In the genomic region with DNA sequence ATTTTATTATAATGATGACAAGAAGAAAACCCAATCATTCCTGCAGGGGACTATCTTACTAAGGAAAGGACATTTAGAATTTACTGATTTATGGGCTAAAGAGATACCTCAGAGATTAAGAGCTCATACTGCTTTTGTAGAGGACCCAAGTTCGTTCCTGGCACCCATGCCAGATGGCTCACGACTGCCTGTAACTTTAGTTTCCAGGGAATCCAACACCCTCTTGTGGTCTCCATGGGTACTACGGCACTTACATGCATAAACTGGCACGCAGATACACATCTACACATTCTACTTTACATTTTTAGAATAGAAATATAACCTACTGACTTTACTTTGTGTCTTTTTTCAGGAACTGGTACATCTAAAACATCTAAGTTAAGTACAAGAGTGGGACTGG, we compare ENCODE assay signal across 11 mouse cellular contexts. TPM values are rescaled to one million over a fixed set of nuclear protein-coding genes. Genes with fewer than 3 reads are reported as not detected.
DNase-seq lines count a peak whose midpoint lies in the region; ATAC-seq and TF ChIP-seq lines count a peak whose summit lies in the region.
"Had no signal": no experiment of that assay in that cellular context is flagged by ENCODE, and none has a peak within 500 bp of the region (broad histone marks: within the 10 kb centered on the region; RNA-seq: fewer than 3 reads in every experiment).

No protein-coding gene starts in this region.

- peak; percentile 46 for TF ChIP-seq CTCF in hindbrain, postnatal 0 days (IDR thresholded peaks at IDR 0.05; ENCODE audit: low read depth)
- peak; percentile 54 for TF ChIP-seq CTCF in lung, embryonic 14.5 days (IDR thresholded peaks at IDR 0.05; ENCODE audit: low read depth)

- H3K9ac ChIP-seq in hindbrain, postnatal 0 days (replicated peaks; ENCODE audit: low read length) = no peak overlapping the region
- H3K9ac ChIP-seq in hindbrain, embryonic 11.5 days (ENCODE audit: low read depth, low read length) = no peak overlapping the region
- H3K9ac ChIP-seq in lung, embryonic 14.5 days = no peak overlapping the region
- no peak overlapping the region for H3K9ac ChIP-seq in stomach, embryonic 14.5 days (replicated peaks; ENCODE audit: low read depth, low read length)
- H3K9ac ChIP-seq: midbrain, embryonic 12.5 days had no signal

- H3K9me3 ChIP-seq in hindbrain, postnatal 0 days (ENCODE audit: low read length) = no peaks in the 10 kb centered on the region
- H3K9me3 ChIP-seq in hindbrain, embryonic 11.5 days (ENCODE audit: control insufficient read depth, low read length) = no peaks in the 10 kb centered on the region
- peaks cover 2% of the 10 kb centered on the region; the same call in 1 of the 2 replicates for H3K9me3 ChIP-seq in lung, embryonic 14.5 days (ENCODE audit: low read depth, low read length)
- no peaks in the 10 kb centered on the region for H3K9me3 ChIP-seq in stomach, embryonic 14.5 days (ENCODE audit: control insufficient read depth, low read depth, low read length)

- DNase-seq in hindbrain, postnatal 0 days (ENCODE audit: low spot score) = no peak
- no peak for DNase-seq in hindbrain, embryonic 11.5 days (ENCODE audit: low spot score)
- peak; percentile 38 for DNase-seq in lung, embryonic 14.5 days
- DNase-seq in lung, postnatal 36 days = no peak
- peak; percentile 76 for DNase-seq in ZHBTc4 (ENCODE audit: low read depth, low spot score)
- DNase-seq: embryo, embryonic 11 days; layer of hippocampus, postnatal 36 days had no signal

- no peak for ATAC-seq in hindbrain, postnatal 0 days
- ATAC-seq in hindbrain, embryonic 11.5 days (ENCODE audit: low FRiP score) = no peak
- ATAC-seq in lung, embryonic 14.5 days (ENCODE audit: insufficient read depth) = no peak
- no peak for ATAC-seq in stomach, embryonic 14.5 days (ENCODE audit: insufficient number of reproducible peaks, insufficient read depth, low FRiP score, low read depth)
- ATAC-seq in erythroblast, adult 5-6 weeks (replicated peaks; ENCODE audit: low FRiP score, poor library complexity, severe bottlenecking) = no peak

- no peaks in the 10 kb centered on the region for H3K36me3 ChIP-seq in hindbrain, postnatal 0 days (ENCODE audit: insufficient read depth, low read length)
- H3K36me3 ChIP-seq in hindbrain, embryonic 11.5 days (ENCODE audit: control insufficient read depth, insufficient read depth, low read length) = no peaks in the 10 kb centered on the region
- peaks cover 3% of the 10 kb centered on the region; the same call in 1 of the 2 replicates for H3K36me3 ChIP-seq in lung, embryonic 14.5 days (ENCODE audit: insufficient read depth)
- H3K36me3 ChIP-seq in stomach, embryonic 14.5 days (ENCODE audit: control insufficient read depth, insufficient read depth, low read length) = no peaks in the 10 kb centered on the region
- H3K36me3 ChIP-seq: midbrain, embryonic 12.5 days had no signal

- no peak overlapping the region for H3K4me3 ChIP-seq in hindbrain, postnatal 0 days (ENCODE audit: low read length)
- H3K4me3 ChIP-seq in hindbrain, embryonic 11.5 days (ENCODE audit: low read depth, low read length) = no peak overlapping the region
- H3K4me3 ChIP-seq in lung, embryonic 14.5 days (ENCODE audit: low read depth, low read length) = no peak overlapping the region
- no peak overlapping the region for H3K4me3 ChIP-seq in stomach, embryonic 14.5 days (ENCODE audit: low read depth, low read length)
- H3K4me3 ChIP-seq: forebrain, embryonic 10.5 days; midbrain, embryonic 12.5 days had no signal

- no peak overlapping the region for H3K4me2 ChIP-seq in hindbrain, postnatal 0 days (ENCODE audit: low read depth, low read length)
- no peak overlapping the region for H3K4me2 ChIP-seq in hindbrain, embryonic 11.5 days (replicated peaks; ENCODE audit: low read depth, low read length)
- H3K4me2 ChIP-seq in lung, embryonic 14.5 days = no peak overlapping the region
- no peak overlapping the region for H3K4me2 ChIP-seq in stomach, embryonic 14.5 days (replicated peaks; ENCODE audit: low read depth, low read length)
- H3K4me2 ChIP-seq: midbrain, embryonic 12.5 days had no signal

- 98% methylated on average over 4 of the region's 4 CpGs for WGBS in hindbrain, postnatal 0 days
- 98% methylated on average over 4 of the region's 4 CpGs for WGBS in hindbrain, embryonic 11.5 days
- 88% methylated on average over 4 of the region's 4 CpGs for WGBS in lung, embryonic 14.5 days
- WGBS in stomach, embryonic 14.5 days = 93% methylated on average over 4 of the region's 4 CpGs

- H3K27me3 ChIP-seq in hindbrain, postnatal 0 days (ENCODE audit: insufficient read depth, low read length) = no peaks in the 10 kb centered on the region
- H3K27me3 ChIP-seq in hindbrain, embryonic 11.5 days (ENCODE audit: control insufficient read depth, insufficient read depth, low read length) = no peaks in the 10 kb centered on the region
- no peaks in the 10 kb centered on the region for H3K27me3 ChIP-seq in lung, embryonic 14.5 days (ENCODE audit: insufficient read depth, low read length)
- no peaks in the 10 kb centered on the region for H3K27me3 ChIP-seq in stomach, embryonic 14.5 days (ENCODE audit: control insufficient read depth, insufficient read depth, low read length)
- H3K27me3 ChIP-seq: midbrain, embryonic 12.5 days had no signal

- no peak overlapping the region for H3K27ac ChIP-seq in hindbrain, postnatal 0 days
- H3K27ac ChIP-seq in hindbrain, embryonic 11.5 days (ENCODE audit: low read depth, low read length) = no peak overlapping the region
- peak overlapping the region; percentile 58 for H3K27ac ChIP-seq in lung, embryonic 14.5 days (ENCODE audit: low read depth)
- peak overlapping the region; percentile 13; the same call in 1 of the 2 replicates for H3K27ac ChIP-seq in stomach, embryonic 14.5 days (ENCODE audit: low read length)
- H3K27ac ChIP-seq: forebrain, embryonic 10.5 days; midbrain, embryonic 12.5 days had no signal

- no peaks in the 10 kb centered on the region for H3K4me1 ChIP-seq in hindbrain, postnatal 0 days (ENCODE audit: insufficient read depth, low read length)
- no peaks in the 10 kb centered on the region for H3K4me1 ChIP-seq in hindbrain, embryonic 11.5 days (replicated peaks; ENCODE audit: control insufficient read depth, insufficient read depth, low read length)
- no peaks in the 10 kb centered on the region for H3K4me1 ChIP-seq in lung, embryonic 14.5 days (ENCODE audit: insufficient read depth)
- no peaks in the 10 kb centered on the region for H3K4me1 ChIP-seq in stomach, embryonic 14.5 days (ENCODE audit: control insufficient read depth, insufficient read depth, low read length)
- H3K4me1 ChIP-seq: forebrain, embryonic 10.5 days; midbrain, embryonic 12.5 days had no signal

RNA-seq across cellular contexts. Expression of gene Fermt2, which starts 37.2 kb away (rescaled TPM):
- 30.0 and 31.6 TPM in 2 replicates for total RNA-seq in hindbrain, postnatal 0 days (2014; rRNA removed)
- 76.4 and 89.4 TPM in 2 replicates for polyA plus RNA-seq in hindbrain, postnatal 0 days (2015; fragmentation: Nextera tagmentation; extraction: Ambion mirVana)
- polyA plus RNA-seq in hindbrain, embryonic 11.5 days (2014; fragmentation: Nextera tagmentation; extraction: Ambion mirVana) = 74.4 and 88.1 TPM in 2 replicates
- 209 and 229 TPM in 2 replicates for polyA plus RNA-seq in lung, embryonic 14.5 days (2014; fragmentation: Nextera tagmentation; extraction: Ambion mirVana)
- polyA plus RNA-seq in stomach, embryonic 14.5 days (2014; fragmentation: Nextera tagmentation; extraction: Ambion mirVana) = 223 and 245 TPM in 2 replicates
- not detected in 2 replicates for total RNA-seq in erythroblast, adult 5-6 weeks (2015; ENCODE audit: low replicate concordance)
- not detected in 2 replicates for total RNA-seq in erythroblast, adult 5-6 weeks (2017; ENCODE audit: low replicate concordance)

Comparison
In these comparisons a context has a peak if more than half of its experiments do, and no peak if none do; other contexts are left out.
1. DNase-seq: peak in lung, embryonic 14.5 days (single experiment) and ZHBTc4 (single experiment); none in hindbrain, postnatal 0 days (single experiment), hindbrain, embryonic 11.5 days (single experiment) and lung, postnatal 36 days (single experiment).
2. H3K27ac ChIP-seq: peak in lung, embryonic 14.5 days (single experiment) and stomach, embryonic 14.5 days (single experiment); none in hindbrain, postnatal 0 days (single experiment) and hindbrain, embryonic 11.5 days (single experiment).